Mouse (Mus musculus): ENCODE results near the gene Mex3b.

The Mex3b gene

GRCm38 (mm10) chr7:82866486-82867270 is 455 bp upstream of the Mex3b start:
- peak; percentile 95 for DNase-seq (ENCODE audit: low spot score)

- DNase-seq (ENCODE audit: low spot score): peak; percentile 63
Observed at GRCm38 (mm10) chr7:82868309-82869230, 1.4 kb downstream of the Mex3b start.

GRCm38 (mm10) chr7:82869231-82870147 is 2.4 kb downstream of the Mex3b start:
- DNase-seq (ENCODE audit: low spot score): peak; percentile 71

GRCm38 (mm10) chr7:82870148-82870513 is 3.0 kb downstream of the Mex3b start:
- DNase-seq (ENCODE audit: low spot score): no peak

- no peak for DNase-seq (ENCODE audit: low spot score)
Observed at GRCm38 (mm10) chr7:82876551-82876950, 9.4 kb downstream of the Mex3b start.

GRCm38 (mm10) chr7:82880016-82880415 is 12.9 kb downstream of the Mex3b start:
- DNase-seq (ENCODE audit: low spot score): no peak

GRCm38 (mm10) chr7:82880700-82881099 is 13.6 kb downstream of the Mex3b start:
- DNase-seq (ENCODE audit: low spot score): no peak

- DNase-seq (ENCODE audit: low spot score): no peak
Observed at GRCm38 (mm10) chr7:82890317-82890850, 23.3 kb downstream of the Mex3b start.

- DNase-seq (ENCODE audit: low spot score): no peak
Observed at GRCm38 (mm10) chr7:82890875-82891515, 23.9 kb downstream of the Mex3b start.

- no peak for DNase-seq (ENCODE audit: low spot score)
Observed at GRCm38 (mm10) chr7:82894366-82894765, 27.2 kb downstream of the Mex3b start.

- DNase-seq (ENCODE audit: low spot score): no peak
Observed at GRCm38 (mm10) chr7:82895606-82896005, 28.5 kb downstream of the Mex3b start.

GRCm38 (mm10) chr7:82896750-82897149 is 29.6 kb downstream of the Mex3b start:
- DNase-seq (ENCODE audit: low spot score): peak; percentile 51

- no peak for DNase-seq (ENCODE audit: low spot score)
Observed at GRCm38 (mm10) chr7:82899459-82900297, 32.5 kb downstream of the Mex3b start.

GRCm38 (mm10) chr7:82903006-82903405 is 35.9 kb downstream of the Mex3b start:
- no peak for DNase-seq (ENCODE audit: low spot score)

GRCm38 (mm10) chr7:82905527-82905926 is 38.4 kb downstream of the Mex3b start:
- DNase-seq (ENCODE audit: low spot score): no peak

GRCm38 (mm10) chr7:82907081-82907480 is 39.9 kb downstream of the Mex3b start:
- no peak for DNase-seq (ENCODE audit: low spot score)

GRCm38 (mm10) chr7:82910536-82911384 is 43.6 kb downstream of the Mex3b start:
- no peak for DNase-seq (ENCODE audit: low spot score)

- DNase-seq (ENCODE audit: low spot score): no peak
Observed at GRCm38 (mm10) chr7:82911501-82911900, 44.4 kb downstream of the Mex3b start.

- no peak for DNase-seq (ENCODE audit: low spot score)
Observed at GRCm38 (mm10) chr7:82914297-82914696, 47.2 kb downstream of the Mex3b start.

Data from retina, embryonic 14.5 days (tissue).